Mouse (Mus musculus) megakaryocyte, embryonic 14.5 days (primary cell): ENCODE data around the gene Cyp2w1. TPM values are rescaled to one million over a fixed set of nuclear protein-coding genes. Genes with fewer than 3 reads are reported as not detected.

Source experiments
- H3K27me3 ChIP-seq: replicated peaks from 2 replicates; pipeline ENCODE3; 2012; ENCODE audit warnings: inconsistent platforms
- H3K36me3 ChIP-seq: replicated peaks from 2 replicates; pipeline ENCODE3; 2012; ENCODE audit warnings: low read length, inconsistent platforms, mixed read lengths
- H3K4me1 ChIP-seq: 2 replicates; pipeline ENCODE4 v1.6.1; 2012; ENCODE audit warnings: inconsistent platforms
- H3K4me3 ChIP-seq: replicated peaks from 2 replicates; pipeline ENCODE3; 2012; ENCODE audit warnings: moderate library complexity, mild to moderate bottlenecking, inconsistent platforms
- H3K9me3 ChIP-seq: 2 replicates; pipeline ENCODE4 v1.6.1; 2012; ENCODE audit warnings: inconsistent platforms
- FLI1 ChIP-seq: IDR thresholded peaks from 2 replicates; pipeline ENCODE4 v1.6.1; 2012; ENCODE audit warnings: low read length, inconsistent platforms, mixed read lengths
- GATA1 ChIP-seq: IDR thresholded peaks from 3 replicates; pipeline ENCODE4 v1.6.1; 2012; ENCODE audit warnings: mixed read lengths, low read length, inconsistent platforms, borderline replicate concordance
- polyA plus RNA-seq: library from polyadenylated mRNA; stranded (reverse); fragments of >175 nt; gene quantifications from 2 replicates; pipeline ENCODE4 v1.2.3, GENCODE M21; 2012; ENCODE audit warnings: low replicate concordance; ENCODE audit not compliant: insufficient read depth

Cyp2w1 gene
- polyA plus RNA-seq, 1 experiment = not detected

DNA sequence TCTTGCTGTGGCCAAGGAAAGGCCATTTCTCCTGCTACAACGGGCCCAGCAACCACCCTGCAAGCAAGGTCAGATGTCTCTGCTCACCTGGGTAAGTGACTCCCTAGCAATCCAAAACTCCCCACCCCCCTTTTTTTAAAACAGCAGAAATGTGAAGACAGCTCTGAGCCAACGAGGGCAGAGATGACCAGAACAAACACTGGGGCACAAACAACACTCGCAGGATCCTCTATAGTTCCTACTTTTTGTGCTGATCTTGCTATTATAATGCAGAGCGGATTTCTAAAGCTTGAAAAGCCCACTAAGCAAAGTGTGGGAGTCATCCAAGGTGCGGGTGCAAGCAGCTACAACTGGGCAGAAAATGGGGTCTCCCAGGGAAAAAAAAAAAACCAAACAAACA is 18.7 kb downstream of the Cyp2w1 start:
- peaks cover 55% of the 10 kb centered on the region for H3K36me3 ChIP-seq
- H3K4me3 ChIP-seq = peak overlapping the region; percentile 93
- H3K27me3 ChIP-seq = no peaks in the 10 kb centered on the region
- TF ChIP-seq FLI1 (no peak), GATA1 (no peak)
- no peaks in the 10 kb centered on the region for H3K9me3 ChIP-seq
- H3K4me1 ChIP-seq = peaks cover 95% of the 10 kb centered on the region

- H3K36me3 ChIP-seq = peaks cover 53% of the 10 kb centered on the region
- H3K9me3 ChIP-seq = no peaks in the 10 kb centered on the region
- TF ChIP-seq FLI1 (no peak), GATA1 (no peak)
- H3K4me3 ChIP-seq = peak overlapping the region; percentile 93
- H3K4me1 ChIP-seq = peaks cover 95% of the 10 kb centered on the region
- H3K27me3 ChIP-seq = no peaks in the 10 kb centered on the region
Measured at GRCm38 (mm10) chr5:139371631-139372401, 19.4 kb downstream of the Cyp2w1 start.

DNA sequence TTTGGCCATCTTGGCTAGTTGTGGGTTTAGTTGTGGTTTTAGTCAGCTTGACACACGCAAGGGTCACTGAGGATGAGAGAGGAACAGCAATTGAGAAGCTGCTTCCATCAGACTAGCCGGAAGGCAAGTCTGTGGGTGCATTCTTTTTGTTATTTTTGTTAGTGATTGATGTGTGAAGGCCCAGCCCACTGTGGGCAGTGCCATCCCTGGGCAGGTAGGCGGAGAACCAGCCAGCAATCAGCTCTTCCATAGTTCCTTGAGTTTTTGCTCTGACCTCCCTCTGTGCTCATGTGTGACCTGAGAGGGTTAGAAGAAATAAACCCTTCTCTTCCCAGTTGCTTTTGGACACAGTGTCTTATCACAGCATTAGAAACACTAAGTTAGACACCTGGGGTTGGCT is 20.7 kb downstream of the Cyp2w1 start:
- Histone ChIP-seq H3K4me1 (peaks cover 95% of the 10 kb centered on the region), H3K27me3 (no peaks in the 10 kb centered on the region), H3K4me3 (peak overlapping the region; percentile 93), H3K9me3 (no peaks in the 10 kb centered on the region), H3K36me3 (peaks cover 40% of the 10 kb centered on the region)
- no peak for TF ChIP-seq GATA1
- TF ChIP-seq FLI1 = no peak

DNA sequence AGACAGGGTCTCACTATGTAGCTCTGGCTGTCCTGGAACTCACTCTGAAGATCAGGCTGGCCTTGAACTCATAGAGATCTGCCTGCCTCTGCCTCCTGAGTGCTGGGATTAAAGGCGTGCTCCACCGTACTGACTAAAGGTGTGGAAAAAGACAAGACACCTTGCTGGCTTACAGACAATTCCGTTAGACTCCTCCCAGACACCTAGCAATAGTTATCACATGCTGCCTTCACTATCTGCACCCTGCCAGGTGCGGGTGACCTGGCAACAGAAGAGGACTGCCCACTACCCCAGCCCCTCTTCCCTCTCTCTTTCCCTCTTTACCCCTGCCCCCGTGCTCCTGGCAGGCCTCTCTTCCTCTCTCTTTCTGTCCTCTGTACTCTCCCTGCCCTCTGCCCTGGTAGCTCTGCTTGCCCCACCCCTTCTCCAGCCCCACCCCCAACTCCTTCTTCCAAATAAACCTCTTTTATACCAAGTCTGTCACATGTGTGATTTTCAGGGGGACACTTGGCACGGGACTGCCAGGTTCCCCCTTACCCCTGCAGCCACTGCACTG is 21.6 kb downstream of the Cyp2w1 start:
- TF ChIP-seq GATA1 (no peak), FLI1 (no peak)
- H3K4me3 ChIP-seq = peak overlapping the region; percentile 64
- H3K27me3 ChIP-seq = no peaks in the 10 kb centered on the region
- peaks cover 95% of the 10 kb centered on the region for H3K4me1 ChIP-seq
- H3K9me3 ChIP-seq = no peaks in the 10 kb centered on the region
- H3K36me3 ChIP-seq = peaks cover 33% of the 10 kb centered on the region

GRCm38 (mm10) chr5:139374841-139375240 is 22.4 kb downstream of the Cyp2w1 start:
- H3K36me3 ChIP-seq = peaks cover 33% of the 10 kb centered on the region
- no peaks in the 10 kb centered on the region for H3K9me3 ChIP-seq
- peak overlapping the region; percentile 62 for H3K4me3 ChIP-seq
- no peak for TF ChIP-seq FLI1
- H3K4me1 ChIP-seq = peaks cover 95% of the 10 kb centered on the region
- no peaks in the 10 kb centered on the region for H3K27me3 ChIP-seq

DNA sequence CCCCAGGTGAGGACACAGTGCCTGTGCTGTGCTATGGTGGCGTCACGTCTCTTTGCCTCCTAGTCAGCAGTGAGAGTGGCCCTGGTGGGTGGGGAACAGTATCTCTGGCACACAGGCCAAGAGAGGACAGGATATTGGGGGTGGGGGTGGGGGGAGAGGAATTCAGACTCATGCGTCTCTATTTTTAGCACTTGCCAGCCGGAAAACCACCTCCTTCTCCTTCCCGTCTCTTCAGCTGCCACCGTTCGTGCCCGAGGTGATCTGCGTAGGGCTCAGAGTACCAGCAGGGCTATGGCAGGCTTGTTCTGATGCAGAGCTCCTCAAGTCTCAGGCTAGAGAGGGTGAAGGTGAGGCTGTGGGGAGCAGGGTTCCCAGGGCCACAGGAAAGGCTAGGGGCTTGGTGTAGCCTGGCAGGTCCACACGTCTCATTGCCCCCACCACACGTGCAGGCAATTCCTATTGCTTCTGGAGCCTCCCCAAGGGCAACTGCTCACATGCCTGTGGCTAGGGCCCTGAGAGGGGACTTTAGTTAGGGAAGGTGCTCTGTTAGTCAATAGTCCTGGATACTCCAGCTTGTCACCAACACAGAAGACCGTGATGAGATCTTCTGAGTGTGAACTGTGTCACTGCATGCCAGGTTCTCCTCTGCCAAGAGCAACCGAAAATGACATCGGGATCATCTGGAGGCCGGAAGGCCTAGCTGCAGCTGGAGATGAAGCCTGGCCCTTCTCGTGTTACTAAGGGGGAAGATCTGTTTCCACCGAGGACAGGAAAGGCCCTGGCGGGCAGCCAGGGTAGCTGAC is 25.3 kb downstream of the Cyp2w1 start, which contains the start of gene Gpr146:
Gpr146 (plus strand) TSS at position 230 of the 803 bp plus-strand sequence.
- TF ChIP-seq FLI1 = peak; percentile 77; the same call in 1 of the 2 replicates
- TF ChIP-seq GATA1 = peak; percentile 34; the same call in 1 of the 3 replicates
- Histone ChIP-seq H3K27me3 (no peaks in the 10 kb centered on the region), H3K9me3 (no peaks in the 10 kb centered on the region), H3K36me3 (peaks cover 28% of the 10 kb centered on the region), H3K4me3 (peak within 1 kb of the TSS; percentile 98), H3K4me1 (peaks cover 88% of the 10 kb centered on the region)

- Histone ChIP-seq H3K4me3 (peak overlapping the region; percentile 98), H3K9me3 (no peaks in the 10 kb centered on the region), H3K36me3 (peaks cover 33% of the 10 kb centered on the region), H3K27me3 (no peaks in the 10 kb centered on the region), H3K4me1 (peaks cover 88% of the 10 kb centered on the region)
- TF ChIP-seq FLI1 (no peak), GATA1 (no peak)
Measured at GRCm38 (mm10) chr5:139378271-139378556, 25.8 kb downstream of the Cyp2w1 start.

- no peaks in the 10 kb centered on the region for H3K27me3 ChIP-seq
- TF ChIP-seq GATA1 (no peak), FLI1 (no peak)
Measured at GRCm38 (mm10) chr5:139378986-139379629, 26.7 kb downstream of the Cyp2w1 start.

DNA sequence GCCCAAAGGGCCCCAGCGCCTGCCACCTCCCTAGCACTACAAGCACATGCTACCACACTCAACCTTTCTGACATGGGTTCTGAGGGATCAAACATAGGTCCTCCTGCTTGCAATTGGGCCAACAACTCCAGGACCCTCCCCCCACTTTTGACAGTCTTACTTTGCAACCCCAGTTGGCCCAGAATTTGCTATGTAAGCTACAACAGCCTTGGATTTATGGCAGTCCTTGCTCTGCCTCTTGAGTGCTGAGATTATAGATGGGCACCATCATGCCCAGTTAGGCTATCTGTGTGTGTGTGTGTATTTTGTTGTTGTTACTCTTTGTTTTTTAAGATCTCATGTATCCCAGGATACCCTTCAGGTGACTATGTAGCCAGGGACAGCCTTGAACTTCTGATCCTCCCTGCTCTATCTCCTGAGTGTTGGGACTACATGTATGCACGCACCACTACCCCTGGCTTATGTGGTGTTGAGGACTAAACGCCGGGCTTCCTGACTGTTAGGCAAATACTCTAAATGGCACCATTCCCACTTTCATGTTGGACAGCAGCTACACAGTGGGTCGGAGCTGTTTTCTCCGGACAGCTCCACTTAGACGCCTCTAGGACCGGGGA is 27.5 kb downstream of the Cyp2w1 start:
- TF ChIP-seq FLI1 = no peak
- TF ChIP-seq GATA1 = no peak
- H3K4me1 ChIP-seq = peaks cover 88% of the 10 kb centered on the region

More at GRCm38 (mm10) chr5:139378986-139379629, 26.7 kb downstream of the Cyp2w1 start:
- no peaks in the 10 kb centered on the region for H3K9me3 ChIP-seq
- peak overlapping the region; percentile 98 for H3K4me3 ChIP-seq
- peaks cover 42% of the 10 kb centered on the region for H3K36me3 ChIP-seq
- H3K4me1 ChIP-seq = peaks cover 88% of the 10 kb centered on the region

More for the DNA sequence above, 27.5 kb downstream of the Cyp2w1 start:
- peaks cover 49% of the 10 kb centered on the region for H3K36me3 ChIP-seq
- no peaks in the 10 kb centered on the region for H3K9me3 ChIP-seq
- H3K4me3 ChIP-seq = peak overlapping the region; percentile 98
- H3K27me3 ChIP-seq = no peaks in the 10 kb centered on the region
